Mouse (Mus musculus): Measurements from ENCODE around the gene Pex6. TPM values are rescaled to one million over a fixed set of nuclear protein-coding genes. Genes with fewer than 3 reads are reported as not detected.

Pex6 gene
- total RNA-seq, 2 experiments from 2014 or later = 10.7 to 13.3 TPM

DNA sequence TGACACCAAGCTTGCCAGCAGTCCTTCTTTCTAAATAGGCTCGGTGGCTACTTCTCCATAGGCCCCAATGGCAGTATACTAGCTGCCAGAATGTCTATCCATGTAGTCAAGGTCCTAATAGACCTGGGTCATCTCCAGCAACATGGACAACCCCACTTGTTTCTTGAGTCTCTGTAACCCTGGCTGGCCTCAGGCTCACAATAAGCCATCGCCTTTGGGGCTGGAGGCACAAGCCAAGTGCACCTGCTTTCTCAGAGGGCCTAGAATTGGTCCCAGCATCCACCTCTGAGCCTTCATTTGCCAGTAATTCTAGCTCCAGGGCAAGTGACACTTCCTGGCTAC is 62.8 kb downstream of the Pex6 start:
- DNase-seq = no peak

DNA sequence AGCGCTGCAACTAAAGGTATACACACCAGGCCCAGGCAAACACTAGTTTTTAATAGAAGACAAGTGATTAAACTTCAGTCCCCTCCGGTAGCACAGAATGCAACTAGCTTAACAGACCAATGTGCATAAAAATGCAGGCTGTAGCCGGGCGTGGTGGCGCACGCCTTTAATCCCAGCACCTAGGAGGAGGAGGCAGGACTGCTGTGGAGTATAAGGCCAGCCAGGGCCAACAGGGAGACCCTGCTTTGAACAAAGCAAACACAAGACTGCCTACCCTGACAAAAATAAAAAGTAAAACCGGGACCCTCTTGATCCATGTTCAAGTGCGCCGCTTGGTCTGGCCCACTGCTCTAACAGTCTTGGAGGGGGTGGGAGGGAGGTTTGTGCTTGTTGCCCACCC is 63.8 kb downstream of the Pex6 start:
- DNase-seq = no peak

Other genes starting within 250 kb of the Pex6 start
- gene Ttbk1, start 223.8 kb upstream of the Pex6 start, total RNA-seq (2021) = 1 to 10 TPM; 3.9 to 4.5 TPM
- gene Dnph1, start 214.8 kb upstream of the Pex6 start, total RNA-seq (2021) = 1 to 10 TPM; 4.9 to 5.2 TPM
- gene Cul9, start 165.1 kb upstream of the Pex6 start, total RNA-seq (2021) = 10 to 100 TPM; 11.3 to 11.5 TPM
- gene Srf, start 155.3 kb upstream of the Pex6 start, total RNA-seq (2021) = 10 to 100 TPM; 66.9 to 75.5 TPM
- 10 to 100 TPM; 12.6 to 19.3 TPM for gene Ptk7, start 82.0 kb upstream of the Pex6 start, total RNA-seq (2021)
- 10 to 100 TPM; 18.7 to 19.5 TPM for gene Klc4, start 65.4 kb upstream of the Pex6 start, total RNA-seq (2021)
- 100 to 1,000 TPM; 101 to 117 TPM for gene Mrpl2, start 65.2 kb upstream of the Pex6 start, total RNA-seq (2021)
- 10 to 100 TPM; 39.8 to 50.5 TPM for gene Cul7, start 61.1 kb upstream of the Pex6 start, total RNA-seq (2021)
- gene Rrp36, start 37.1 kb upstream of the Pex6 start, total RNA-seq (2021) = 10 to 100 TPM; 12.8 to 18.2 TPM
- gene Mea1, start 32.7 kb upstream of the Pex6 start, total RNA-seq (2021) = 10 to 100 TPM; 70.0 to 81.0 TPM
- gene Klhdc3, start 30.5 kb upstream of the Pex6 start, total RNA-seq (2021) = 100 to 1,000 TPM; 183 to 187 TPM
- 10 to 100 TPM; 37.0 to 40.6 TPM for gene Ppp2r5d, start 6.4 kb upstream of the Pex6 start, total RNA-seq (2021)
- gene Gnmt, start 17.7 kb downstream of the Pex6 start, total RNA-seq (2021) = under 1 TPM; 0.38 to 0.68 TPM
- gene Cnpy3, start 40.8 kb downstream of the Pex6 start, total RNA-seq (2021) = 10 to 100 TPM; 18.8 to 20.5 TPM
- gene Ptcra, start 52.2 kb downstream of the Pex6 start, total RNA-seq (2021) = under 1 TPM in 1 of 2 experiments, not detected in 1; 0.19 TPM
- gene 2310039H08Rik, start 61.2 kb downstream of the Pex6 start, total RNA-seq (2021) = 10 to 100 TPM; 45.1 to 47.5 TPM
- gene Rpl7l1, start 71.2 kb downstream of the Pex6 start, total RNA-seq (2021) = 10 to 100 TPM; 59.4 to 70.8 TPM
- 10 to 100 TPM in 1 of 2 experiments, 1 to 10 TPM in 1; 8.7 to 15.1 TPM for gene Bicral, start 147.0 kb downstream of the Pex6 start, total RNA-seq (2021)
- gene Tbcc, start 179.2 kb downstream of the Pex6 start, total RNA-seq (2021) = 10 to 100 TPM; 15.4 to 17.7 TPM
- gene Prph2, start 199.0 kb downstream of the Pex6 start, total RNA-seq (2021) = not detected

Measured in gastrocnemius, postnatal 10 days (tissue).